Mouse (Mus musculus): Measurements from ENCODE around the gene Ssbp4.
A peak's percentile ranks its signal among the peaks of the same experiment; 100 is the strongest.

The Ssbp4 gene

GRCm38 (mm10) chr8:70608749-70609367, at the start of gene Ssbp4:
Ssbp4 (minus strand) TSS chr8:70608872.
- DNase-seq = peak in 1 of 2 experiments; percentile 10

DNA sequence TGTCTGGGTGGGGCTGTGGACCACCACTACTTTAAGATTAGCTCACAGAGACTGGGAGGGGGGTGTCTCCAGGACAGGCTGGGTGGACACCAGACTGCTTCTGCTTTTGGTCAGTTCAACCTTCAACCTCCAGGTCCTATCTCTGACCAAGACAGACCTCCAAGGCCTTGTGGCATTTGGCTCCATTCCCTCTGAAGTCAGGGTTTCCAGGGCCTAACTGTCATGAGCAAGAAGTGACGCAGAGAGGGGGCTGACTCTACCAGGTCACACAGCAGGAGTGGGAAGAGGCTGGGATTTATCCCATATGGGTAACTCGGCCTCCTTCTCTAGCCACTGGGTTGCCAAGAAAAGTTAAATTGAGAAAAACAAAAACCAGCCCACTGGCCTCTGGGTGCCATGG, 49.1 kb upstream of the Ssbp4 start:
- no peak for DNase-seq

GRCm38 (mm10) chr8:70657214-70657613, 48.5 kb upstream of the Ssbp4 start:
- no peak for DNase-seq

DNA sequence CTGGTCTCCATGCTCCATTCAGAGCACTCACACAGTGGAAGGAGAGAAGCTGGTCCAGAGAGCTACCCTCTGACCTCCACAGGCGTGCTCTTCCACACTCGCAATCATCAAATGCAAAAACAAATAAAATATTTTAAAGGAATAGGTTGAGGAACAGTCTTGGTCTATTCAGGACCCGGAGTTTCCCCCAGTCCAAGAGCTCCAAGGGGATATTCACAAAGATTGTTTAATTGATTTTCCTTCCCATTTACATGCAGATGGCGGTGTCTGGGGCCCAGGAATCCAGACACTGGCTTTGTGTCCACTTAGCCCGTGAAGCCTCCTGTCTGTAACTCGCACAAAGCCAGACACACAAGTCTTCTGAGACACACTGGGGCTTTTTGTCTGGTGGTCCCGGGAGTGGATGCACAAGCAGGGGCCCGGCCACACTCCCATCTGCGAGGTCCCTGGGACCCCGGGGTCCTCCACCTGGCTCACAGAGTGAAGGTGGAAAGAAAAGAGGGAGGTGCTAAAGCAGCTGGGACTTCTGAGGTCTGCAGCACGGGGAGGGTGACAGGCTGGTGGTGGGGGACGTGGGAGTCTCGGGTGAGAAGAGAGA, 47.6 kb upstream of the Ssbp4 start:
- DNase-seq = no peak

- no peak for DNase-seq
These were observed 46.8 kb upstream of the Ssbp4 start for GRCm38 (mm10) chr8:70655469-70655868.

- DNase-seq = no peak
These were observed 45.4 kb upstream of the Ssbp4 start for GRCm38 (mm10) chr8:70654121-70654520.

DNA sequence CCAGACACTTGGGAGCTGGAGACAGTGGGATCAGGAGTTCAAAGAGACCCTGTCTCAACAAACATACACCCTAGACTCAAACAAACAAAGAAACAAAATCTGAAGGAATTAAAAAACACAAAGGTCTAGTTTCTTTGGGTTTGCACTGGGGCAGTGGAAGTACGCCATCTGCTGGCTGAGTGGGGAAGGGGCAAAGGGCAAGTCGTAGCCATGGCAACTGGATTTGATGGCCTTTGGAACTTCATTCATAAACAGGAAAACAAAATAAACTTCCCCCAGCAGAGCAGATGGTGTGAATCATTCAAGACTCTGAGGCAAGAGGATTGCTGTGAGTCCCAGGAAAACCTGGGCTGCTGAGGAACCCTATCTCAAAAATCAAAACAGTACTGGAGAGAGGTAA, 44.6 kb upstream of the Ssbp4 start:
- no peak for DNase-seq

- no peak for DNase-seq
These were observed 41.7 kb upstream of the Ssbp4 start for GRCm38 (mm10) chr8:70650351-70650750.

GRCm38 (mm10) chr8:70649324-70649723, 40.7 kb upstream of the Ssbp4 start:
- peak; percentile 57 to 63 for DNase-seq

GRCm38 (mm10) chr8:70648921-70649320, 40.2 kb upstream of the Ssbp4 start:
- no peak for DNase-seq

DNA sequence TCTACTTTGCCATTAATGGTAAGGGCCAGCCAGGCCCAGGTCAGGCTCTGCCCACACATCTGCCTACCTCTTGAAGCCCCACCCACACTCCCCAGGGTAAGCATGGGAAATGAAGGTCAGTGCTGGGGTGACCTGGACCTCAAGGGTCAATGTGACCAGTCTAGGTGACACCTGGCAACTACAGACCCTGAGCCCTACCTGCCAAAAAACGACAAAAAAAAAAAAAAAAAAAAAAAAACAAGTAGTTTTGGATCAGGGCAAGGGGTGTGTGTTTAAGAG, 39.4 kb upstream of the Ssbp4 start:
- no peak for DNase-seq

GRCm38 (mm10) chr8:70647343-70648163, 38.9 kb upstream of the Ssbp4 start:
- DNase-seq = no peak

- DNase-seq = no peak
These were observed 38.1 kb upstream of the Ssbp4 start for GRCm38 (mm10) chr8:70646775-70647174.

GRCm38 (mm10) chr8:70646369-70646768, 37.7 kb upstream of the Ssbp4 start:
- DNase-seq = no peak

DNA sequence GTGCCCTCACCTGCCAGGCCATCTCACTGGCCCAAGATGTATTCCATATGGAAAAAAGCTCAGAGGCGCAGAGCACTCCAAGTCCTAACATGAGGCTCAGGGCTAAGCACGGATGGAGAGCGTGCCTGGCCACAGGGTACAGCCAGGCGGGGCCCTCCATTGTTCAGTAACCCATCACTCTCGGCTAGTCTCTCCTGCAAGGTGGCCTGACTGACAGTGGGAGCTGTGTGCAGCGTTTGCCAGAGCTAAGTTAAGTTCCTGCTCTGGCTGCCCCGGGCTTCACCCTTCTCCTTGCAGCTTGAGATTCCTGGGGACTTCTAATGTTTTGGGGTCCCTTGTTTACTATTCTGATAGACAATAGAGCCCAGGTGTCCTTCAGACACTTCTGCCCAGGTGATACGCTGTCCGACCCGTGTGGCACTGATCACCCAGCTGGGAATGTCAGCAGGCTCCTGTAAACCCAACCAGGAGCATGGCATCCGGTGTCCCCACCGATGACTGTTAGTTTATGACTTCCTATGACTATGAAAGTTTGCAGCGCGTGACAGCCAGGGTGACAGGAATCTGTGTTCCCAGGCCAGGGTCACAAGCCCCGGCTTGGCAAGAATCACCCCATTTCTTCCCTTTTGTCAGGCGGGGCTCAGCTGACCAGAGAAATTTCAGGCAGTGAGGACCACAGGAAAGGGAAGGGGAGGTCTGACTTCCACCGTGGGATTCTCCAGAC, 37.0 kb upstream of the Ssbp4 start:
- no peak for DNase-seq

- DNase-seq = no peak
These were observed 35.4 kb upstream of the Ssbp4 start for GRCm38 (mm10) chr8:70644065-70644464.

- DNase-seq = no peak
These were observed 34.3 kb upstream of the Ssbp4 start for GRCm38 (mm10) chr8:70643019-70643418.

- DNase-seq = no peak
These were observed 30.1 kb upstream of the Ssbp4 start for GRCm38 (mm10) chr8:70638752-70639151.

GRCm38 (mm10) chr8:70636838-70637237, 28.2 kb upstream of the Ssbp4 start:
- no peak for DNase-seq

- DNase-seq = no peak
These were observed 26.9 kb upstream of the Ssbp4 start for GRCm38 (mm10) chr8:70635527-70635926.

- no peak for DNase-seq
These were observed 25.4 kb upstream of the Ssbp4 start for GRCm38 (mm10) chr8:70634066-70634465.

GRCm38 (mm10) chr8:70632346-70632892, 23.7 kb upstream of the Ssbp4 start, which contains the start of gene Gdf15:
Gdf15 (minus strand) TSS chr8:70632456.
- no peak for DNase-seq

GRCm38 (mm10) chr8:70631436-70631835, 22.8 kb upstream of the Ssbp4 start:
- DNase-seq = no peak
